Mouse (Mus musculus): ENCODE data around the gene Ube2ql1. TPM values are rescaled to one million over a fixed set of nuclear protein-coding genes. Genes with fewer than 3 reads are reported as not detected.

The Ube2ql1 gene
- polyA plus RNA-seq (2014; fragmentation: Illumina TruSeq; extraction: RNeasy Lipid Tissue Mini Kit (QIAGEN cat#74804); ENCODE audit: low read depth, low replicate concordance), result 0.07 TPM

DNA sequence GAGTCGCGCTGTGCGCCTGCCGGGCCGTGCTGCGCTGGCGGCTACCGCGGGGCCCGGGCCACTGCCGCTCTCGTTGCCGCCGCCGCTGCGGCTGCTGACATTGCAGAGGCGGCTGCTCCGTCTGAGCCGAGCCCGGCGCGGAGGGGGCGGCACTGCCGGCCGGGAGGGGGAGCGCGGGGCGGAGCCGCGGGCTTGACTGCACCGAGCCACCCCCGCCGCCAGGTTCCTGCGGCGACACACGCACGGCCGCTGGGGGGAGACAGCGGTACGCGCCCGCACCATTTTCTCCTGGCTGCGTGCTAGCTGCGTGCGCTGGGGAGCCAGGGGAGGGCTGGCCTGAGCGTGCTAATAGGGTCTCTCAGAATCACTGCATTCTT lies at the start of gene Ube2ql1:
TSS of gene Ube2ql1 (minus strand) at position 131 of the 377 bp plus-strand sequence.

Other genes starting within 250 kb of the Ube2ql1 start
- gene Nsun2, start 206.1 kb downstream of the Ube2ql1 start, polyA plus RNA-seq (2014; fragmentation: Illumina TruSeq; extraction: RNeasy Lipid Tissue Mini Kit (QIAGEN cat#74804); ENCODE audit: low read depth, low replicate concordance), result 126 TPM
- 2.8 TPM for gene Tent4a, start 205.3 kb downstream of the Ube2ql1 start, polyA plus RNA-seq (2014; fragmentation: Illumina TruSeq; extraction: RNeasy Lipid Tissue Mini Kit (QIAGEN cat#74804); ENCODE audit: low read depth, low replicate concordance)
- 3.4 TPM for gene Srd5a1, start 128.4 kb downstream of the Ube2ql1 start, polyA plus RNA-seq (2014; fragmentation: Illumina TruSeq; extraction: RNeasy Lipid Tissue Mini Kit (QIAGEN cat#74804); ENCODE audit: low read depth, low replicate concordance)
- gene Med10, start 62.5 kb upstream of the Ube2ql1 start, polyA plus RNA-seq (2014; fragmentation: Illumina TruSeq; extraction: RNeasy Lipid Tissue Mini Kit (QIAGEN cat#74804); ENCODE audit: low read depth, low replicate concordance), result 297 TPM